Mouse (Mus musculus) ovary, adult 2 months (tissue): Measurements from ENCODE around the gene Lpin3. TPM values are rescaled to one million over a fixed set of nuclear protein-coding genes. Genes with fewer than 3 reads are reported as not detected.

Experiments used
- polyA plus RNA-seq: library from polyadenylated mRNA; depleted of rRNA; stranded (reverse); fragments of >200 nt; gene quantifications from 2 replicates; pipeline ENCODE4 v1.2.3, GENCODE M21; 2012; rRNA removed

The Lpin3 gene
- polyA plus RNA-seq: 11.5 and 14.5 TPM in 2 replicates

GRCm38 (mm10) chr2:160880453-160881195 lies at the start of gene Lpin3:
Gene Lpin3, plus strand, starts transcription at chr2:160880670.

DNA sequence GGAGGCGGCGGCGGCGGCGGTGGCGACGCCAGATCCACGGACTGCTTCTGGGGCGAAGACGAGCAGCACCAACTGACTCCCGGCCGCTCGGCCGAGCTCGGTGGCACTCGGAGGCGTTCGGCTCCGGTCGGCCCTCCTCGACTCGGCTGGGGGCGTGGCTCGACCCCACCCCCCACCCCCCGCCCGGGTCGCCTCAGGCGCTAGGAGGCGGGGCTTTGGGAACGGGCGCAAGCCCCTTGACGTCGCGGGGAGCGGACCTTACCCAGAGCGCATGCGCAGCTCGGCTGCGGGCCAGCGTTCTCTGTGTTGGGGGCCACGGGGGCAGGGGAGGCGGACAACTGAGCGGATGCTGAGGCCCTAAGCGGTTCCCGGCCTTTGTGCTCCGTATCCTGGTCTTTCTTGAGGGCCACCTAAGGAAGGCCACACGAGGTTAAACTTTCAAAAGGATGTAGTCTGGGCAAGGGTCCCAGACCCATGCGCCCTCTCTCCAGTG lies 7.5 kb upstream of the Lpin3 start, which contains the start of gene Zhx3:
Gene Zhx3 (minus strand): TSS at position 109 of the 493 bp plus-strand sequence.

DNA sequence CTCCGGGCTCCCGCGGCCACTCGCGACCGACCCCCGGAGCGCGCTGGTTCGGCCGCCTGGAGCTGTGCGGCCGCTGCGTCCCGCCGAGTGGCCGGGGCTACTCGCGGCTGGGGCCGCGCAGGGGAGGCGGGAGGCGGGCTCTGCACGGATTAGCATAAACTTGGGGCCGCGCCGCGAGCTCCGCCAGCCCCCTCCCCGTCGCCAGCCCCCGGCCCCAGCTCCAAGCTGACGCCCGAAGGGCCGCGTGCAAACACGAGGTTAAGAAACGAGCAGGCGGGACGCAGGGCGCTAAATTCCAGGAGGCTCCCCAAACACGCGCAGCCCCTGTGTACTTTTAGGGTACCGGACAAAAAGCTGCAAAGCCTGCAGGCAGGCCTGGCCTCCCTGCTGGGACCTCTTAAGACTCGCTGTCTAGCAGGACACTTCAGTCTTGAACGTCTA lies 31.8 kb downstream of the Lpin3 start, which contains the start of gene Emilin3:
Gene Emilin3 (minus strand): TSS at position 98 of the 441 bp plus-strand sequence.

Other genes with a start within 250 kb of the Lpin3 start
- gene Top1, start 234.8 kb upstream of the Lpin3 start, polyA plus RNA-seq: 21.2 and 33.1 TPM in 2 replicates
- gene Plcg1, start 149.4 kb upstream of the Lpin3 start, polyA plus RNA-seq: 122 and 158 TPM in 2 replicates
- 13.7 and 16.5 TPM in 2 replicates for gene Zhx3, start 7.7 kb upstream of the Lpin3 start, polyA plus RNA-seq
- 1.9 and 2.5 TPM in 2 replicates for gene Emilin3, start 31.7 kb downstream of the Lpin3 start, polyA plus RNA-seq
- gene Chd6, start 228.4 kb downstream of the Lpin3 start, polyA plus RNA-seq: 17.8 and 18.5 TPM in 2 replicates